Mouse (Mus musculus): ENCODE measurements around the gene Phkb.
"Not testable (repeated sequence)": the region's sequence is repeated elsewhere in the genome, so short reads cannot be mapped to it uniquely, and the experiment has no call there.

GRCm38 (mm10) chr8:85857227-85857896 is 16.6 kb downstream of the Phkb start:
- TF ChIP-seq CTCF, EP300 (IDR thresholded peaks at IDR 0.05; ENCODE audit: low read depth): not testable (repeated sequence)

Measured in liver, embryonic 14.5 days (tissue).